Mouse (Mus musculus): ENCODE results near the gene Prcp. TPM values are rescaled to one million over a fixed set of nuclear protein-coding genes. Genes with fewer than 3 reads are reported as not detected.

The Prcp gene
- polyA plus RNA-seq, 1 experiment = 21.0 TPM

GRCm38 (mm10) chr7:92980741-92981140 lies 106.5 kb downstream of the Prcp start:
- no peak for DNase-seq (ENCODE audit: low spot score)

- DNase-seq (ENCODE audit: low spot score) = no peak
Measured at GRCm38 (mm10) chr7:92981864-92982263, 107.6 kb downstream of the Prcp start.

Other genes with a start within 250 kb of the Prcp start
- gene Ankrd42, start 237.3 kb upstream of the Prcp start, polyA plus RNA-seq (2012; rRNA removed) = 2.4 and 2.5 TPM in 2 replicates
- gene Pcf11, start 204.5 kb upstream of the Prcp start, polyA plus RNA-seq (2012; rRNA removed) = 30.2 and 39.3 TPM in 2 replicates
- 9.2 and 10.2 TPM in 2 replicates for gene Rab30, start 132.9 kb upstream of the Prcp start, polyA plus RNA-seq (2012; rRNA removed)
- gene Ddias, start 223 bp upstream of the Prcp start, polyA plus RNA-seq (2012; rRNA removed) = 0.66 and 0.77 TPM in 2 replicates
- 1.6 and 2.6 TPM in 2 replicates for gene Fam181b, start 205.4 kb downstream of the Prcp start, polyA plus RNA-seq (2012; rRNA removed)